12 mouse cellular contexts compared by ENCODE assay signal in genomic region chr7:35139880-35140279, GRCm38 (mm10). TPM values are rescaled to one million over a fixed set of nuclear protein-coding genes. Genes with fewer than 3 reads are reported as not detected.
"Had no signal": no experiment of that assay in that cellular context is flagged by ENCODE, and none has a peak within 500 bp of the region (broad histone marks: within the 10 kb centered on the region; RNA-seq: fewer than 3 reads in every experiment).

No protein-coding gene starts in this region.

- DNase-seq: kidney, postnatal 25 days; layer of hippocampus, adult 9-11 months; layer of hippocampus, postnatal 36 days; left cerebral cortex, postnatal 4 days; lung, embryonic 14.5 days; lung, postnatal 14 days; midbrain, embryonic 14.5 days; right cerebral cortex, adult 18-20 months; right cerebral cortex, postnatal 25 days; thymus, postnatal 36 days had no signal

- ATAC-seq: liver, embryonic 12.5 days had no signal

RNA-seq across cellular contexts. Expression of gene Slc7a10, which starts 46.3 kb away (rescaled TPM):
- polyA plus RNA-seq: myocyte had no signal
